Mouse (Mus musculus): ENCODE measurements around the gene Pdzd2.

Pdzd2 gene

GRCm38 (mm10) chr15:12473596-12473995, 266.1 kb downstream of the Pdzd2 start:
- DNase-seq (ENCODE audit: low spot score), result peak; percentile 11

- no peak for DNase-seq (ENCODE audit: low spot score)
Observed at GRCm38 (mm10) chr15:12472646-12473045, 267.1 kb downstream of the Pdzd2 start.

GRCm38 (mm10) chr15:12470900-12471838, 268.6 kb downstream of the Pdzd2 start:
- no peak for DNase-seq (ENCODE audit: low spot score)

- DNase-seq (ENCODE audit: low spot score), result peak; percentile 14
Observed at GRCm38 (mm10) chr15:12468625-12469024, 271.1 kb downstream of the Pdzd2 start.

GRCm38 (mm10) chr15:12465748-12466147, 274.0 kb downstream of the Pdzd2 start:
- DNase-seq (ENCODE audit: low spot score), result no peak

- DNase-seq (ENCODE audit: low spot score), result no peak
Observed at GRCm38 (mm10) chr15:12456808-12457207, 282.9 kb downstream of the Pdzd2 start.

- no peak for DNase-seq (ENCODE audit: low spot score)
Observed at GRCm38 (mm10) chr15:12453343-12453742, 286.4 kb downstream of the Pdzd2 start.

- DNase-seq (ENCODE audit: low spot score), result no peak
Observed at GRCm38 (mm10) chr15:12452141-12452995, 287.4 kb downstream of the Pdzd2 start.

- no peak for DNase-seq (ENCODE audit: low spot score)
Observed at GRCm38 (mm10) chr15:12451448-12451847, 288.3 kb downstream of the Pdzd2 start.

- DNase-seq (ENCODE audit: low spot score), result no peak
Observed at GRCm38 (mm10) chr15:12450790-12451189, 288.9 kb downstream of the Pdzd2 start.

- DNase-seq (ENCODE audit: low spot score), result no peak
Observed at GRCm38 (mm10) chr15:12449321-12449720, 290.4 kb downstream of the Pdzd2 start.

- no peak for DNase-seq (ENCODE audit: low spot score)
Observed at GRCm38 (mm10) chr15:12447021-12447434, 292.7 kb downstream of the Pdzd2 start.

- DNase-seq (ENCODE audit: low spot score), result no peak
Observed at GRCm38 (mm10) chr15:12444551-12444950, 295.2 kb downstream of the Pdzd2 start.

GRCm38 (mm10) chr15:12439351-12439751, 300.4 kb downstream of the Pdzd2 start:
- DNase-seq (ENCODE audit: low spot score), result peak; percentile 41

- DNase-seq (ENCODE audit: low spot score), result no peak
Observed at GRCm38 (mm10) chr15:12438691-12439090, 301.0 kb downstream of the Pdzd2 start.

- DNase-seq (ENCODE audit: low spot score), result no peak
Observed at GRCm38 (mm10) chr15:12438081-12438480, 301.6 kb downstream of the Pdzd2 start.

GRCm38 (mm10) chr15:12435910-12436309, 303.8 kb downstream of the Pdzd2 start:
- no peak for DNase-seq (ENCODE audit: low spot score)

GRCm38 (mm10) chr15:12433893-12434599, 305.7 kb downstream of the Pdzd2 start:
- no peak for DNase-seq (ENCODE audit: low spot score)

- DNase-seq (ENCODE audit: low spot score), result no peak
Observed at GRCm38 (mm10) chr15:12432879-12433278, 306.8 kb downstream of the Pdzd2 start.

- no peak for DNase-seq (ENCODE audit: low spot score)
Observed at GRCm38 (mm10) chr15:12432320-12432719, 307.4 kb downstream of the Pdzd2 start.

- DNase-seq (ENCODE audit: low spot score), result no peak
Observed at GRCm38 (mm10) chr15:12431684-12432083, 308.0 kb downstream of the Pdzd2 start.

GRCm38 (mm10) chr15:12431188-12431587, 308.5 kb downstream of the Pdzd2 start:
- no peak for DNase-seq (ENCODE audit: low spot score)
